Mouse (Mus musculus) E14TG2a.4 (cell line): ENCODE measurements around the gene Ptprt.

Experiments used
- H3K27me3 ChIP-seq: 2 replicates; pipeline ENCODE4 v1.6.1; 2014; ENCODE audit warnings: low read length, control low read depth; ENCODE audit not compliant: insufficient read depth
- H3K36me3 ChIP-seq: 2 replicates; pipeline ENCODE4 v1.6.1; 2014; ENCODE audit warnings: low read length, control low read depth; ENCODE audit not compliant: insufficient read depth
- H3K4me1 ChIP-seq: replicated peaks from 2 replicates; pipeline ENCODE4 v1.6.1; 2014; ENCODE audit warnings: low read depth, low read length, control low read depth
- H3K4me3 ChIP-seq: replicated peaks from 2 replicates; pipeline ENCODE4 v1.5.1; 2014; ENCODE audit warnings: mild to moderate bottlenecking, low read length
- H3K9me3 ChIP-seq: 2 replicates; pipeline ENCODE4 v1.6.1; 2014; ENCODE audit warnings: low read length, control low read depth
- CTCF ChIP-seq: conservative IDR thresholded peaks from 2 replicates; pipeline ENCODE4 v1.5.1; 2014; ENCODE audit warnings: low read length
- NANOG ChIP-seq: IDR thresholded peaks from 2 replicates; pipeline ENCODE4 v1.6.1; 2014; ENCODE audit warnings: borderline replicate concordance, low read length, mixed read lengths
- POU5F1 ChIP-seq: IDR thresholded peaks from 2 replicates; pipeline ENCODE4 v1.6.1; 2014; ENCODE audit warnings: low read length, borderline replicate concordance

Gene Ptprt

GRCm38 (mm10) chr2:162418181-162418580 is 242.8 kb downstream of the Ptprt start:
- Histone ChIP-seq H3K9me3 (no peaks in the 10 kb centered on the region), H3K36me3 (no peaks in the 10 kb centered on the region), H3K4me3 (no peak overlapping the region), H3K4me1 (peaks cover under 1% of the 10 kb centered on the region; the same call in 1 of the 2 replicates), H3K27me3 (no peaks in the 10 kb centered on the region)
- no peak for TF ChIP-seq NANOG
- no peak for TF ChIP-seq POU5F1
- TF ChIP-seq CTCF = no peak

- H3K4me3 ChIP-seq = no peak overlapping the region
- no peaks in the 10 kb centered on the region for H3K9me3 ChIP-seq
- TF ChIP-seq POU5F1 (no peak), NANOG (no peak), CTCF (no peak)
- H3K4me1 ChIP-seq = peaks cover 4% of the 10 kb centered on the region; the same call in 1 of the 2 replicates
- H3K36me3 ChIP-seq = no peaks in the 10 kb centered on the region
- H3K27me3 ChIP-seq = no peaks in the 10 kb centered on the region
Measured at GRCm38 (mm10) chr2:162413073-162413812, 247.7 kb downstream of the Ptprt start.

GRCm38 (mm10) chr2:162411014-162411413 is 249.9 kb downstream of the Ptprt start:
- H3K4me3 ChIP-seq = no peak overlapping the region
- TF ChIP-seq NANOG = no peak
- no peak for TF ChIP-seq CTCF
- H3K4me1 ChIP-seq = peaks cover 4% of the 10 kb centered on the region; the same call in 1 of the 2 replicates
- no peaks in the 10 kb centered on the region for H3K36me3 ChIP-seq
- H3K27me3 ChIP-seq = no peaks in the 10 kb centered on the region
- no peaks in the 10 kb centered on the region for H3K9me3 ChIP-seq

- Histone ChIP-seq H3K36me3 (no peaks in the 10 kb centered on the region), H3K9me3 (no peaks in the 10 kb centered on the region), H3K4me1 (peaks cover 4% of the 10 kb centered on the region; the same call in 1 of the 2 replicates), H3K27me3 (no peaks in the 10 kb centered on the region), H3K4me3 (no peak overlapping the region)
- TF ChIP-seq CTCF (no peak), NANOG (no peak), POU5F1 (no peak)
Measured at GRCm38 (mm10) chr2:162409245-162409644, 251.7 kb downstream of the Ptprt start.

- TF ChIP-seq POU5F1 (no peak), NANOG (no peak), CTCF (no peak)
- no peak overlapping the region for H3K4me3 ChIP-seq
- no peaks in the 10 kb centered on the region for H3K4me1 ChIP-seq
- H3K36me3 ChIP-seq = no peaks in the 10 kb centered on the region
- H3K9me3 ChIP-seq = no peaks in the 10 kb centered on the region
- H3K27me3 ChIP-seq = no peaks in the 10 kb centered on the region
Measured at GRCm38 (mm10) chr2:162401316-162402100, 259.4 kb downstream of the Ptprt start.

GRCm38 (mm10) chr2:162394601-162395000 is 266.3 kb downstream of the Ptprt start:
- Histone ChIP-seq H3K27me3 (no peaks in the 10 kb centered on the region), H3K4me3 (no peak overlapping the region), H3K36me3 (no peaks in the 10 kb centered on the region), H3K4me1 (no peaks in the 10 kb centered on the region), H3K9me3 (no peaks in the 10 kb centered on the region)
- no peak for TF ChIP-seq CTCF
- TF ChIP-seq POU5F1 = no peak
- TF ChIP-seq NANOG = no peak

GRCm38 (mm10) chr2:162391834-162392233 is 269.1 kb downstream of the Ptprt start:
- Histone ChIP-seq H3K27me3 (no peaks in the 10 kb centered on the region), H3K36me3 (no peaks in the 10 kb centered on the region), H3K4me3 (no peak overlapping the region), H3K4me1 (no peaks in the 10 kb centered on the region), H3K9me3 (no peaks in the 10 kb centered on the region)
- TF ChIP-seq NANOG (no peak), POU5F1 (no peak), CTCF (no peak)

- H3K27me3 ChIP-seq = no peaks in the 10 kb centered on the region
- H3K36me3 ChIP-seq = no peaks in the 10 kb centered on the region
- H3K4me3 ChIP-seq = no peak overlapping the region
- no peaks in the 10 kb centered on the region for H3K9me3 ChIP-seq
- TF ChIP-seq CTCF = no peak
- no peak for TF ChIP-seq POU5F1
- no peaks in the 10 kb centered on the region for H3K4me1 ChIP-seq
Measured at GRCm38 (mm10) chr2:162377309-162377708, 283.6 kb downstream of the Ptprt start.

- H3K36me3 ChIP-seq = no peaks in the 10 kb centered on the region
- H3K9me3 ChIP-seq = no peaks in the 10 kb centered on the region
- H3K4me1 ChIP-seq = no peaks in the 10 kb centered on the region
- no peak for TF ChIP-seq CTCF
- no peak for TF ChIP-seq POU5F1
- no peak for TF ChIP-seq NANOG
- H3K27me3 ChIP-seq = no peaks in the 10 kb centered on the region
- no peak overlapping the region for H3K4me3 ChIP-seq
Measured at GRCm38 (mm10) chr2:162349047-162349446, 311.9 kb downstream of the Ptprt start.
